Mouse (Mus musculus) kidney, adult 10 weeks (tissue): ENCODE measurements around the gene Ccdc24. TPM values are rescaled to one million over a fixed set of nuclear protein-coding genes. Genes with fewer than 3 reads are reported as not detected.

Source experiments
- polyA plus RNA-seq: library from polyadenylated mRNA; stranded (reverse); fragments of 350-450 nt; fragmentation: Illumina TruSeq; extraction: RNeasy Lipid Tissue Mini Kit (QIAGEN cat#74804); gene quantifications from one replicate; pipeline ENCODE4 v1.2.3, GENCODE M21; 2014; ENCODE audit warnings: low read depth, low replicate concordance

The Ccdc24 gene
- polyA plus RNA-seq: not detected

GRCm38 (mm10) chr4:117872471-117872886 lies at the start of gene Ccdc24:
TSS of gene Ccdc24 (minus strand) at chr4:117872557.

GRCm38 (mm10) chr4:117914591-117915442 lies 42.5 kb upstream of the Ccdc24 start, which contains the start of gene Ipo13:
TSS of gene Ipo13 (minus strand) at chr4:117914999.

DNA sequence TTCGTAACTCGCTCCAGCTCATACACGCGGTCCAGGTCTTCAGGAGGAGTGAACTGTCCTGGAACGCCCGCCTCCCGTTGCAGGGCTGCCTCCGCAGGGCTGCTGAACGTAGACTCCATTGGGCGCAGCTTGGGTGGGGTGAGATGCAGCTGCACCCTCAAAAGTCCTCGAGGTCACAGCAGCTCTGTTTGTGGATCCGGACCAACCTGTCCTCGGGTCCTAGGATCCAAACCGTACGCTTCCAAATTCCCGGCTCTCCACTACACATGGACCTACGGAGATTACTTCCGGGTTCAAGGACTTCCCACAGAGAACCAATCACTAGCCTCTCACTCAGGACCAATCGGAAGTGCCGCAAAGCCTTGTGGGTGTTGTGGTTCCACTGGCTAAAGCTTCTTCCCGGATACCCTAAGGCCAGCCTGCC lies 19.4 kb upstream of the Ccdc24 start, which contains the start of gene Dph2:
Dph2 (minus strand) TSS at position 295 of the 424 bp plus-strand sequence.

DNA sequence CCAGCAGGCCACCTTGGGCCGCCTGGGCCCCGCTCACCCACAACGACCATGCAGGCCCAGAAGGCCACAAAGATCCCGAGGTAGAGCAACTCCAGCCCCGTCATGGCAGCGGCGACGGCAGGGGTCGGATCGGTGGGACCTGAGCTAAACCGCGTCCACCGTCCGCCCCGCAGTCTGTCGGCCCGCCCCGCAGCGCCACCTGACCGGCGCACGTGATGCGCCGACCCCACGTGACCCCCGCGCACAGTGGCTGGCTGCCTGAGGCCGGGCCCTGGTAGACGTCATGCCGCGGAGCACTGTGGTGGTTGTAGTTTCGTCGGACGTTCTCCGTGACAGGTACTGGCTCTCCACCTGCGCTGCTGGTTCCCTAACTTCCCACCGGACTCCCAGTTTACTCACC lies 14.8 kb upstream of the Ccdc24 start, which contains the start of gene Atp6v0b:
Atp6v0b (minus strand) TSS at position 201 of the 400 bp plus-strand sequence.

GRCm38 (mm10) chr4:117882701-117883691 lies 10.6 kb upstream of the Ccdc24 start, which contains the start of gene B4galt2:
TSS of gene B4galt2 (minus strand) at chr4:117883487.

GRCm38 (mm10) chr4:117834457-117834844 lies 37.9 kb downstream of the Ccdc24 start, which contains the start of gene Slc6a9:
TSS of gene Slc6a9 (plus strand) at chr4:117834506.

Other genes starting within 250 kb of the Ccdc24 start
- gene Dmap1, start 190.3 kb downstream of the Ccdc24 start, polyA plus RNA-seq: 0.57 TPM
- gene Gm12845, start 148.1 kb downstream of the Ccdc24 start, polyA plus RNA-seq: not detected
- gene Klf17, start 106.9 kb downstream of the Ccdc24 start, polyA plus RNA-seq: not detected
- gene Slc6a9, start 38.1 kb downstream of the Ccdc24 start, polyA plus RNA-seq: 1.4 TPM
- not detected for gene B4galt2, start 10.9 kb upstream of the Ccdc24 start, polyA plus RNA-seq
- gene Atp6v0b, start 14.8 kb upstream of the Ccdc24 start, polyA plus RNA-seq: 99.9 TPM
- gene Dph2, start 19.5 kb upstream of the Ccdc24 start, polyA plus RNA-seq: 2.7 TPM
- 2.4 TPM for gene Ipo13, start 42.4 kb upstream of the Ccdc24 start, polyA plus RNA-seq
- gene Artn, start 57.2 kb upstream of the Ccdc24 start, polyA plus RNA-seq: not detected